Mouse (Mus musculus) urinary bladder, postnatal 25 days (tissue): ENCODE data around the gene Pdia6.

Source experiments
- DNase-seq: peaks from one replicate; pipeline ENCODE4 v3.0.0; 2022; ENCODE audit warnings: low spot score

Pdia6 gene

GRCm38 (mm10) chr12:17264826-17265225, 1.5 kb upstream of the Pdia6 start:
- DNase-seq: no peak

GRCm38 (mm10) chr12:17266673-17266990, 287 bp downstream of the Pdia6 start:
- no peak for DNase-seq

- DNase-seq: no peak
These were observed 971 bp downstream of the Pdia6 start for GRCm38 (mm10) chr12:17267316-17267715.

- DNase-seq: peak; percentile 15
These were observed 4.9 kb downstream of the Pdia6 start for GRCm38 (mm10) chr12:17271272-17271671.

- DNase-seq: no peak
These were observed 7.5 kb downstream of the Pdia6 start for GRCm38 (mm10) chr12:17273841-17274240.

- DNase-seq: no peak
These were observed 22.2 kb downstream of the Pdia6 start for GRCm38 (mm10) chr12:17288496-17288895.

GRCm38 (mm10) chr12:17289060-17289459, 22.7 kb downstream of the Pdia6 start:
- DNase-seq: no peak

GRCm38 (mm10) chr12:17289913-17290312, 23.6 kb downstream of the Pdia6 start:
- DNase-seq: no peak

GRCm38 (mm10) chr12:17290569-17290968, 24.2 kb downstream of the Pdia6 start:
- no peak for DNase-seq

GRCm38 (mm10) chr12:17296899-17297298, 30.6 kb downstream of the Pdia6 start:
- no peak for DNase-seq

GRCm38 (mm10) chr12:17299902-17300301, 33.6 kb downstream of the Pdia6 start:
- no peak for DNase-seq

- no peak for DNase-seq
These were observed 39.1 kb downstream of the Pdia6 start for GRCm38 (mm10) chr12:17305445-17305844.

GRCm38 (mm10) chr12:17308246-17308645, 41.9 kb downstream of the Pdia6 start:
- no peak for DNase-seq

- no peak for DNase-seq
These were observed 44.8 kb downstream of the Pdia6 start for GRCm38 (mm10) chr12:17310852-17311839.

GRCm38 (mm10) chr12:17316096-17316495, 49.8 kb downstream of the Pdia6 start:
- no peak for DNase-seq

GRCm38 (mm10) chr12:17317970-17318369, 51.6 kb downstream of the Pdia6 start:
- DNase-seq: no peak

- DNase-seq: no peak
These were observed 52.1 kb downstream of the Pdia6 start for GRCm38 (mm10) chr12:17318453-17318852.

GRCm38 (mm10) chr12:17324549-17325470, 58.5 kb downstream of the Pdia6 start:
- no peak for DNase-seq

- DNase-seq: no peak
These were observed 62.9 kb downstream of the Pdia6 start, which contains the start of gene Atp6v1c2 for GRCm38 (mm10) chr12:17329259-17329658. Gene Atp6v1c2, minus strand, starts transcription at chr12:17329359.

- DNase-seq: no peak
These were observed 67.1 kb downstream of the Pdia6 start for GRCm38 (mm10) chr12:17333459-17333858.
